Mouse (Mus musculus) myocyte (in vitro differentiated cells): ENCODE data around the gene Pax4.

ENCODE experiments used
- POLR2A ChIP-seq: IDR thresholded peaks from one replicate; pipeline ENCODE4 v1.6.1; 2011; ENCODE audit warnings: low read depth, mild to moderate bottlenecking, control low read depth, moderate library complexity; ENCODE audit not compliant: insufficient read length
- USF1 ChIP-seq: IDR thresholded peaks from one replicate; pipeline ENCODE4 v1.6.1; 2011; ENCODE audit warnings: low read depth, mild to moderate bottlenecking, control low read depth, moderate library complexity

DNA sequence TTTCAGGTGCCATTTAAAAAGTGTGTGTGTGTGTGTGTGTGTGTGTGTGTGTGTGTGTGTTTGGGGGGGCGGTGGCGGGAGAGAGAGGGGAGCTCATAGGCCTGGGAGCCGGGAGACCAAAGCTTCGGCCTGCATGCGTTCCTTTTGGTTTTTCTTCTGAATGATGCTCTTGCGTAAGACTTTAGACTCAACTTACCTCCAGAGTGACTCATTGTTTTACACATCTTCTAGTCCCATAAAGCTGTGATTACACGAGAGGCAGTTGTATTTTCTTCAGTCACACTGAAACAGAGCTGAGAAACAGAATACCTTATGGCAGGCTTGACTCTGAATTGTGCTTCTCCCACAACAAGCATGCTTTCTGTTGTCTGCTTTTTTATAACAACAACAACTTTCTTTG is 37.8 kb upstream of the Pax4 start:
- TF ChIP-seq USF1, result no peak
- no peak for TF ChIP-seq POLR2A
